In the genomic region with DNA sequence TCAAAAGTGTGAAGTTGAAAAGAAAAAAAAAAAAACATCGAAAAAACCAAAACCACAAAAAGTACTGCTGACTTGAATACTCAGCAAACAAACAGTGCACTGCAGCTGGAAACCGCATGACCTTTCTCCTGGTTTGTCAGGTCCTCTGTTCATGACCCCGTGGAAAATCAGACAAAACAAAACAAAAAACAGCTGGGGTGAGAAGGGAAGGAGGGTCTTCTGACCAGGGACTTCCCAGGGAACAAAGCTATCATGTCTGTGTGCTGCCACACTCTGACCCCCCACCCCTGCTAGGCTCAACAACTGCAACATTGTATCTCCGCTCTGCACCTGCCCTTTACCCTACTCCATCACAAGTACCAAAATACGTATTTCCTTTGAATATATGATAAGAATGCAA, we compare ENCODE assay signal across 13 mouse cellular contexts. TPM values are rescaled to one million over a fixed set of nuclear protein-coding genes. Genes with fewer than 3 reads are reported as not detected.
A peak's percentile ranks its signal among the peaks of the same experiment; 100 is the strongest.
DNase-seq lines count a peak whose midpoint lies in the region; ATAC-seq and TF ChIP-seq lines count a peak whose summit lies in the region.
"Had no signal": no experiment of that assay in that cellular context is flagged by ENCODE, and none has a peak within 500 bp of the region (broad histone marks: within the 10 kb centered on the region; RNA-seq: fewer than 3 reads in every experiment).

No protein-coding gene starts in this region.

- peaks cover 8% of the 10 kb centered on the region; the same call in 1 of the 2 replicates for H3K4me1 ChIP-seq in kidney, postnatal 0 days (replicated peaks; ENCODE audit: insufficient read depth, low read length)
- H3K4me1 ChIP-seq in liver, embryonic 13.5 days (replicated peaks), result peaks cover 65% of the 10 kb centered on the region
- H3K4me1 ChIP-seq in forebrain, embryonic 14.5 days (ENCODE audit: control insufficient read depth, insufficient read depth, low read length), result no peaks in the 10 kb centered on the region
- H3K4me1 ChIP-seq: hindbrain, embryonic 15.5 days had no signal

- no peak overlapping the region for H3K4me2 ChIP-seq in kidney, postnatal 0 days (ENCODE audit: low read length)
- H3K4me2 ChIP-seq in liver, embryonic 13.5 days, result no peak overlapping the region
- H3K4me2 ChIP-seq in forebrain, embryonic 14.5 days (ENCODE audit: low read length), result no peak overlapping the region
- H3K4me2 ChIP-seq: heart, embryonic 11.5 days; hindbrain, embryonic 15.5 days; midbrain, embryonic 11.5 days had no signal

- H3K27me3 ChIP-seq in kidney, postnatal 0 days (ENCODE audit: insufficient read depth, low read length), result no peaks in the 10 kb centered on the region
- H3K27me3 ChIP-seq in liver, embryonic 13.5 days, result no peaks in the 10 kb centered on the region
- no peaks in the 10 kb centered on the region for H3K27me3 ChIP-seq in forebrain, embryonic 14.5 days (replicated peaks; ENCODE audit: control insufficient read depth, insufficient read depth, low read length)
- H3K27me3 ChIP-seq: hindbrain, embryonic 15.5 days had no signal

- ATAC-seq in kidney, postnatal 0 days (replicated peaks; ENCODE audit: low FRiP score, low read depth), result no peak
- ATAC-seq in CD4-positive, CD25-positive, alpha-beta regulatory T cell, adult 4 months, result peak; percentile 59
- peak; percentile 70 for ATAC-seq in liver, embryonic 13.5 days (ENCODE audit: low read depth)
- ATAC-seq in forebrain, embryonic 14.5 days, result no peak
- no peak for ATAC-seq in cerebellum, adult (ENCODE audit: insufficient number of reproducible peaks, low FRiP score, low TSS enrichment)

- 39% methylated on average over 5 of the region's 5 CpGs for WGBS in kidney, postnatal 0 days
- WGBS in liver, embryonic 13.5 days (ENCODE audit: insufficient replicate concordance), result 16% methylated on average over 5 of the region's 5 CpGs
- 41% methylated on average over 5 of the region's 5 CpGs for WGBS in forebrain, embryonic 14.5 days

- no peak overlapping the region for H3K9ac ChIP-seq in kidney, postnatal 0 days (ENCODE audit: low read depth, low read length)
- H3K9ac ChIP-seq in liver, embryonic 13.5 days, result 0 out of 2 replicates have a peak overlapping the region, but pooled peaks have one; percentile 24
- no peak overlapping the region for H3K9ac ChIP-seq in forebrain, embryonic 14.5 days (ENCODE audit: low read length)
- H3K9ac ChIP-seq: hindbrain, embryonic 15.5 days had no signal

- H3K4me3 ChIP-seq in kidney, postnatal 0 days (replicated peaks; ENCODE audit: low read depth, low read length), result no peak overlapping the region
- H3K4me3 ChIP-seq in liver, embryonic 13.5 days (replicated peaks), result no peak overlapping the region
- H3K4me3 ChIP-seq in forebrain, embryonic 14.5 days (ENCODE audit: low read depth, low read length), result no peak overlapping the region
- H3K4me3 ChIP-seq: hindbrain, embryonic 15.5 days had no signal

- H3K9me3 ChIP-seq in kidney, postnatal 0 days (replicated peaks; ENCODE audit: low read length), result no peaks in the 10 kb centered on the region; the same call in 1 of the 2 replicates
- H3K9me3 ChIP-seq in liver, embryonic 13.5 days (replicated peaks), result 0 out of 2 replicates have a peak, but pooled peaks cover 2% of the 10 kb centered on the region
- H3K9me3 ChIP-seq in forebrain, embryonic 14.5 days (replicated peaks; ENCODE audit: control insufficient read depth, low read length), result 0 out of 2 replicates have a peak, but pooled peaks cover 2% of the 10 kb centered on the region
- H3K9me3 ChIP-seq: hindbrain, embryonic 15.5 days had no signal

- H3K36me3 ChIP-seq in kidney, postnatal 0 days (ENCODE audit: insufficient read depth, low read length), result no peaks in the 10 kb centered on the region
- no peaks in the 10 kb centered on the region for H3K36me3 ChIP-seq in liver, embryonic 13.5 days
- H3K36me3 ChIP-seq in forebrain, embryonic 14.5 days (ENCODE audit: control insufficient read depth, insufficient read depth, low read length), result no peaks in the 10 kb centered on the region
- H3K36me3 ChIP-seq: hindbrain, embryonic 15.5 days had no signal

- DNase-seq in kidney, postnatal 0 days (ENCODE audit: low spot score), result peak; percentile 45
- DNase-seq in kidney, postnatal 4 days, result no peak
- peak; percentile 76 for DNase-seq in embryo, embryonic 10.5 days (ENCODE audit: low spot score)
- DNase-seq in liver, embryonic 13.5 days, result no peak
- no peak for DNase-seq in forebrain, embryonic 14.5 days (ENCODE audit: low spot score)
- no peak for DNase-seq in natural killer cell, adult 2 months (ENCODE audit: low spot score in 2 of 2)
- DNase-seq: cerebellum, postnatal 36 days; lung, adult 18-20 months had no signal

- TF ChIP-seq CTCF in kidney, postnatal 0 days (IDR thresholded peaks at IDR 0.05; ENCODE audit: low read depth), result no peak

- H3K27ac ChIP-seq in kidney, postnatal 0 days, result no peak overlapping the region
- H3K27ac ChIP-seq in liver, embryonic 13.5 days, result peak overlapping the region; percentile 48
- H3K27ac ChIP-seq in forebrain, embryonic 14.5 days (ENCODE audit: low read depth, low read length), result no peak overlapping the region
- H3K27ac ChIP-seq: hindbrain, embryonic 15.5 days had no signal

RNA-seq across cellular contexts. Expression of gene St6galnac3, which starts 39.8 kb away (rescaled TPM):
- 34.2 and 34.4 TPM in 2 replicates for polyA plus RNA-seq in kidney, postnatal 0 days (2015; fragmentation: Nextera tagmentation; extraction: Ambion mirVana)
- 10 to 100 TPM; 44.8 to 46.3 TPM for polyA plus RNA-seq in CD4-positive, CD25-positive, alpha-beta regulatory T cell, adult 4 months (2017; shearing (Covaris generic))
- polyA plus RNA-seq in liver, embryonic 13.5 days (2015; fragmentation: Nextera tagmentation; extraction: Ambion mirVana), result 8.3 and 9.6 TPM in 2 replicates
- polyA plus RNA-seq in forebrain, embryonic 14.5 days (2014; fragmentation: Nextera tagmentation; extraction: Ambion mirVana), result 23.2 and 24.7 TPM in 2 replicates

Comparison
In these comparisons a context has a peak if more than half of its experiments do, and no peak if none do; other contexts are left out.
1. DNase-seq: peak in kidney, postnatal 0 days (single experiment) and embryo, embryonic 10.5 days (single experiment); none in kidney, postnatal 4 days (0 of 2), liver, embryonic 13.5 days (single experiment), forebrain, embryonic 14.5 days (single experiment) and natural killer cell, adult 2 months (0 of 2).
2. ATAC-seq: peak in CD4-positive, CD25-positive, alpha-beta regulatory T cell, adult 4 months (single experiment) and liver, embryonic 13.5 days (single experiment); none in kidney, postnatal 0 days (single experiment), forebrain, embryonic 14.5 days (single experiment) and cerebellum, adult (single experiment).